Mouse (Mus musculus): ENCODE measurements around the gene Vmn1r127. TPM values are rescaled to one million over a fixed set of nuclear protein-coding genes. Genes with fewer than 3 reads are reported as not detected.
"Not testable (repeated sequence)": the region's sequence is repeated elsewhere in the genome, so short reads cannot be mapped to it uniquely, and the experiment has no call there.

The Vmn1r127 gene
- not detected for total RNA-seq (2021)
- polyA plus RNA-seq (2012; rRNA removed), result not detected in 2 replicates
- long read RNA-seq, result 0 reads

DNA sequence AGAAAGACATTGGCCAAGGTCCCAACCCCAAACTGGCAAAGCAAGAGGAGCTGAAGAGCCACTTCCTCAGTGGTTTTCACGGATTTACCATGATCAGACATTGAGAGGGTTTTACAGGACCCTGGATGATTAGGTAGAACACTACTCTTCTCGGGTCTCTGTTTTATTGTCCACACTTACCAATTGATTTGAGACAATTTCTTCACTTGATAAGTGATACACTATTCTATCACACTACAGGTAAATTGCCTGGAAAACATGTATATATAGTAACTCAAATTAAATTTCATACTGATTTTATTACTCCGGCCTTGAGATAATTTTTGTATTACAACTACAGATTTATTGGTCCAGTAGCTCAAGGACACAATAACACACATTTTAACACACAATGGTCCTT, at the start of gene Vmn1r127:
Vmn1r127 (minus strand) TSS at position 101 of the 400 bp plus-strand sequence.
- H3K27me3 ChIP-seq (ENCODE audit: control insufficient read depth, insufficient read depth, low read length); DNase-seq; H3K27ac ChIP-seq; H3K36me3 ChIP-seq (ENCODE audit: control insufficient read depth, insufficient read depth, low read length); H3K4me1 ChIP-seq (ENCODE audit: control insufficient read depth, insufficient read depth, low read length); H3K9ac ChIP-seq (ENCODE audit: low read depth, low read length); H3K79me2 ChIP-seq (replicated peaks; ENCODE audit: control insufficient read depth, insufficient read depth, low read length); H3K4me3 ChIP-seq; intact Hi-C loops (cut with DNase I): not testable (repeated sequence)
- WGBS, result no CpG with 5 or more reads among the region's 3 CpGs

DNA sequence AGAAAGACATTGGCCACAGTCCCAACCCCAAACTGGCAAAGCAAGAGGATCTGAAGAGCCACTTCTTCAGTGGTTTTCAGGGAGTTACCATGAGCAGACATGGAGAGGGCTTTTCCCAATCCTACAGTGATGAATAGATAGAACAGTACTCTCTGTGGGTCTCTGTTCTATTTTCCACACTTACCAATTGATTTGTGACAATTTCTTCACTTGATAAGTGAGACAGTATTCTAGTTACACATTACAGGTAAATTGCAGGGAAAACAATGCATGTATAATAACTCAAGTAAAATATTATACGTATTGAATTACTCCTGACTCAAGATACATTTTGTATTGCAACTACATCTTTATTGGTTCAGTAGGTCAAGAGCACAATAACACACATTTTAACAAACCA, 41.5 kb upstream of the Vmn1r127 start, which contains the start of gene Vmn1r129:
Vmn1r129 (minus strand) TSS at position 101 of the 400 bp plus-strand sequence.
- intact Hi-C loops (cut with DNase I); H3K36me3 ChIP-seq (ENCODE audit: control insufficient read depth, insufficient read depth, low read length); H3K4me1 ChIP-seq (ENCODE audit: control insufficient read depth, insufficient read depth, low read length); H3K27ac ChIP-seq; H3K79me2 ChIP-seq (replicated peaks; ENCODE audit: control insufficient read depth, insufficient read depth, low read length); H3K27me3 ChIP-seq (ENCODE audit: control insufficient read depth, insufficient read depth, low read length); H3K4me3 ChIP-seq; H3K9ac ChIP-seq (ENCODE audit: low read depth, low read length); DNase-seq: not testable (repeated sequence)
- no CpG with 5 or more reads among the region's 1 CpGs for WGBS

DNA sequence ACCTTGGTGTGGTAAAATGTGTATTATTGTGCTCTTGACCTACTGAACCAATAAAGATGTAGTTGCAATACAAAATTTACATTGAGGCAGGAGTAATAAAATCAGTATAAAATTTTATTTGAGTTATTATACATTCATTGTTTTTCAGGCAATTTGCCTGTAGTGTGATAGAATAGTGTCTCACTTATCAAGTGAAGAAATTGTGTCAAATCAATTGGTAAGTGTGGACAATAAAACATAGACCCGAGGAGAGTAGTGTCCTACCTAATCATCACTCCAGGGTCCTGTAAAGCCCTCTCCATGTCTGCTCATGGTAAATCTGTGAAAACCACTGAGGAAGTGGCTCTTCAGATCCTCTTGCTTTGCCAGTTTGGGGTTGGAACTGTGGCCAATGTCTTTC, 29.4 kb upstream of the Vmn1r127 start, which contains the start of gene Vmn1r128:
Vmn1r128 (plus strand) TSS at position 301 of the 400 bp plus-strand sequence.
- H3K79me2 ChIP-seq (replicated peaks; ENCODE audit: control insufficient read depth, insufficient read depth, low read length); H3K36me3 ChIP-seq (ENCODE audit: control insufficient read depth, insufficient read depth, low read length); H3K4me3 ChIP-seq; H3K27me3 ChIP-seq (ENCODE audit: control insufficient read depth, insufficient read depth, low read length); intact Hi-C loops (cut with DNase I); DNase-seq; H3K4me1 ChIP-seq (ENCODE audit: control insufficient read depth, insufficient read depth, low read length); H3K27ac ChIP-seq; H3K9ac ChIP-seq (ENCODE audit: low read depth, low read length): not testable (repeated sequence)
- WGBS, result 58% methylated on average over 1 of the region's 1 CpGs

DNA sequence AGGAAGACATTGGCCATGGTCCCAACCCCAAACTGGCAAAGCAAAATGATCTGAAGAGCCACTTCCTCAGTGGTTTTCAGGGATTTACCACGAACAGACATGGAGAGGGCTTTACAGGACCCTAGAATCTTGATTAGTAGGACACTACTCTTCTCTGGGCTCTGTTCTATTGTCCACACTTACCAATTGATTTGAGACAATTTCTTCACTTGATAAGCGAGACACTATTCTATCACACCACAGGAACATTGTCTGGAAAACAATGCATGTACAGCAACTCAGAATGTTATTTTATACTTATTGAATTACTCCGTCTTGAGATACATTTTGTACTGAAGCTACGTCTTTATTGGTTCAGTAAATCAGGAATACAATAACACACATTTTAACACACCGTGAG, 18.3 kb downstream of the Vmn1r127 start, which contains the start of gene Vmn1r126:
Vmn1r126 (minus strand) TSS at position 101 of the 400 bp plus-strand sequence.
- H3K4me1 ChIP-seq (ENCODE audit: control insufficient read depth, insufficient read depth, low read length); H3K79me2 ChIP-seq (replicated peaks; ENCODE audit: control insufficient read depth, insufficient read depth, low read length); H3K27me3 ChIP-seq (ENCODE audit: control insufficient read depth, insufficient read depth, low read length); intact Hi-C loops (cut with DNase I); DNase-seq; H3K9ac ChIP-seq (ENCODE audit: low read depth, low read length); H3K36me3 ChIP-seq (ENCODE audit: control insufficient read depth, insufficient read depth, low read length); H3K4me3 ChIP-seq; H3K27ac ChIP-seq: not testable (repeated sequence)
- WGBS, result no CpG with 5 or more reads among the region's 5 CpGs

DNA sequence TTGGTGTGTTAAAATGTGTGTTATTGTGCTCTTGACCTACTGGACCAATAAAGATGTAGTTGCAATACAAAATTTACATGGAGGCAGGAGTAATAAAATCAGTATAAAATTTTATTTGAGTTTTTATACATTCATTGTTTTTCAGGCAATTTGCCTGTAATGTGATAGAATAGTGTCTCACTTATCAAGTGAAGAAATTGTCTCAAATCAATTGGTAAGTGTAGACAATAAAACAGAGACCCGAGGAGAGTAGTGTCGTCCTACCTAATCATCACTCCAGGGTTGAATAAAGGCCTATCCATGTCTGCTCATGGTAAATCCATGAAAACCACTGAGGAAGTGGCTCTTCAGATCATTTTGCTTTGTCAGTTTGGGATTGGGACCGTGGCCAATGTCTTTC, 47.8 kb downstream of the Vmn1r127 start, which contains the start of gene Vmn1r125:
Vmn1r125 (plus strand) TSS at position 301 of the 400 bp plus-strand sequence.
- intact Hi-C loops (cut with DNase I); H3K9ac ChIP-seq (ENCODE audit: low read depth, low read length); H3K27ac ChIP-seq; H3K36me3 ChIP-seq (ENCODE audit: control insufficient read depth, insufficient read depth, low read length); DNase-seq; H3K4me1 ChIP-seq (ENCODE audit: control insufficient read depth, insufficient read depth, low read length); H3K27me3 ChIP-seq (ENCODE audit: control insufficient read depth, insufficient read depth, low read length); H3K79me2 ChIP-seq (replicated peaks; ENCODE audit: control insufficient read depth, insufficient read depth, low read length); H3K4me3 ChIP-seq: not testable (repeated sequence)
- 41% methylated on average over 3 of the region's 3 CpGs for WGBS

Other genes with a start within 250 kb of the Vmn1r127 start
- not detected for gene Vmn1r121, start 221.3 kb downstream of the Vmn1r127 start, total RNA-seq (2021)
- gene Vmn1r121, start 221.3 kb downstream of the Vmn1r127 start, polyA plus RNA-seq (2012; rRNA removed), result not detected in 2 replicates
- gene Vmn1r122, start 185.7 kb downstream of the Vmn1r127 start, total RNA-seq (2021), result not detected
- not detected in 2 replicates for gene Vmn1r122, start 185.7 kb downstream of the Vmn1r127 start, polyA plus RNA-seq (2012; rRNA removed)
- gene Vmn1r123, start 157.7 kb downstream of the Vmn1r127 start, total RNA-seq (2021), result not detected
- not detected in 2 replicates for gene Vmn1r123, start 157.7 kb downstream of the Vmn1r127 start, polyA plus RNA-seq (2012; rRNA removed)
- not detected for gene Gm5157, start 129.4 kb downstream of the Vmn1r127 start, total RNA-seq (2021)
- gene Gm5157, start 129.4 kb downstream of the Vmn1r127 start, polyA plus RNA-seq (2012; rRNA removed), result not detected in 2 replicates
- not detected for gene Vmn1r124, start 59.2 kb downstream of the Vmn1r127 start, total RNA-seq (2021)
- not detected in 2 replicates for gene Vmn1r124, start 59.2 kb downstream of the Vmn1r127 start, polyA plus RNA-seq (2012; rRNA removed)
- not detected for gene Vmn1r125, start 47.7 kb downstream of the Vmn1r127 start, total RNA-seq (2021)
- not detected in 2 replicates for gene Vmn1r125, start 47.7 kb downstream of the Vmn1r127 start, polyA plus RNA-seq (2012; rRNA removed)
- gene Vmn1r126, start 18.4 kb downstream of the Vmn1r127 start, total RNA-seq (2021), result not detected
- gene Vmn1r126, start 18.4 kb downstream of the Vmn1r127 start, polyA plus RNA-seq (2012; rRNA removed), result not detected in 2 replicates
- not detected for gene Vmn1r128, start 29.5 kb upstream of the Vmn1r127 start, total RNA-seq (2021)
- gene Vmn1r128, start 29.5 kb upstream of the Vmn1r127 start, polyA plus RNA-seq (2012; rRNA removed), result not detected in 2 replicates
- not detected for gene Vmn1r129, start 41.4 kb upstream of the Vmn1r127 start, total RNA-seq (2021)
- gene Vmn1r129, start 41.4 kb upstream of the Vmn1r127 start, polyA plus RNA-seq (2012; rRNA removed), result not detected in 2 replicates
- gene Gm6882, start 112.9 kb upstream of the Vmn1r127 start, total RNA-seq (2021), result not detected
- gene Gm6882, start 112.9 kb upstream of the Vmn1r127 start, polyA plus RNA-seq (2012; rRNA removed), result not detected in 2 replicates
- gene Vmn1r130, start 191.9 kb upstream of the Vmn1r127 start, total RNA-seq (2021), result not detected
- gene Vmn1r130, start 191.9 kb upstream of the Vmn1r127 start, polyA plus RNA-seq (2012; rRNA removed), result not detected in 2 replicates
- gene Vmn1r131, start 226.2 kb upstream of the Vmn1r127 start, total RNA-seq (2021), result not detected
- gene Vmn1r131, start 226.2 kb upstream of the Vmn1r127 start, polyA plus RNA-seq (2012; rRNA removed), result not detected in 2 replicates